8 mouse cellular contexts compared by ENCODE assay signal in the genomic region with DNA sequence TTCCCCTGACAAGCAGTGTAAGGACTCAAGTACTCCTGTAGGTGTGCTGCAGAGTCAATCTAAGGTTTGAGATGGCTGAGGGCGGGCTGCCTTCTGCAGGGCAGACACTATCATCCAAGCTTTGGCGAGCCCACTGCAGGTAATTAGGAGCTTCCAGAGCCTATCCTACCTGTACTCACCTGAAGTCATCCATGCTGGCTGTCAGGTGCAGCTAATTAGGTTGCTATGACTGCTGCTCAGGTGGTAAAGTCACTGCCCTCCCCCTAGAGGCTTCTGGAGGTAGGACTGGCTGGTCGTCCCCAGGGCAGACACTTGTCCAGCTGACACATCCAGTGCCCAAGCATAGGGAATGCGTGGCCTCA. TPM values are rescaled to one million over a fixed set of nuclear protein-coding genes. Genes with fewer than 3 reads are reported as not detected.
DNase-seq lines count a peak whose midpoint lies in the region; ATAC-seq and TF ChIP-seq lines count a peak whose summit lies in the region.

No protein-coding gene starts in this region.

- POLR2A ChIA-PET in Patski (lab: Charles Lee) = interaction anchor here (0.6 to 3.6 kb wide), 8 partner anchors 20 to 62 kb away, joined by 3 to 18 read pairs (median 4); partner anchors contain the start of genes Gnat1 and Sema3f

- H3K4me3 ChIP-seq in embryonic facial prominence, embryonic 13.5 days = no peak overlapping the region
- no peak overlapping the region for H3K4me3 ChIP-seq in intestine, embryonic 14.5 days (ENCODE audit: low read depth, low read length)
- no peak overlapping the region for H3K4me3 ChIP-seq in liver, embryonic 14.5 days (ENCODE audit: insufficient read depth in 1 of 2, low read depth in 2 of 2, low read length in 2 of 2)
- no peak overlapping the region for H3K4me3 ChIP-seq in neural tube, embryonic 13.5 days

- H3K27me3 ChIP-seq in Patski = no peaks in the 10 kb centered on the region
- H3K27me3 ChIP-seq in embryonic facial prominence, embryonic 13.5 days = no peaks in the 10 kb centered on the region
- H3K27me3 ChIP-seq in intestine, embryonic 14.5 days (replicated peaks; ENCODE audit: control insufficient read depth, insufficient read depth, low read length) = peaks cover 5% of the 10 kb centered on the region; the same call in 1 of the 2 replicates
- H3K27me3 ChIP-seq in liver, embryonic 14.5 days (ENCODE audit: control insufficient read depth, insufficient read depth, low read length) = peaks cover 23% of the 10 kb centered on the region
- H3K27me3 ChIP-seq in neural tube, embryonic 13.5 days = peaks cover 5% of the 10 kb centered on the region; the same call in 1 of the 2 replicates

- H3K36me3 ChIP-seq in embryonic facial prominence, embryonic 13.5 days = peaks cover 56% of the 10 kb centered on the region
- peaks cover 57% of the 10 kb centered on the region for H3K36me3 ChIP-seq in intestine, embryonic 14.5 days (ENCODE audit: control insufficient read depth, insufficient read depth, low read length)
- peaks cover 57% of the 10 kb centered on the region for H3K36me3 ChIP-seq in liver, embryonic 14.5 days (replicated peaks; ENCODE audit: control insufficient read depth, insufficient read depth, low read depth)
- H3K36me3 ChIP-seq in neural tube, embryonic 13.5 days = peaks cover 57% of the 10 kb centered on the region

- peaks cover 38% of the 10 kb centered on the region for H3K4me1 ChIP-seq in embryonic facial prominence, embryonic 13.5 days
- H3K4me1 ChIP-seq in intestine, embryonic 14.5 days (replicated peaks; ENCODE audit: control insufficient read depth, insufficient read depth, low read length) = peaks cover 26% of the 10 kb centered on the region
- H3K4me1 ChIP-seq in liver, embryonic 14.5 days (replicated peaks; ENCODE audit: control insufficient read depth in 2 of 2, insufficient read depth in 2 of 2, low read length in 1 of 2) = peaks cover 0 to 19% of the 10 kb centered on the region in 2 experiments; a peak in 2 of 4 replicates
- peaks cover 33% of the 10 kb centered on the region for H3K4me1 ChIP-seq in neural tube, embryonic 13.5 days (replicated peaks)

- peak overlapping the region; percentile 55 for H3K27ac ChIP-seq in embryonic facial prominence, embryonic 13.5 days
- no peak overlapping the region for H3K27ac ChIP-seq in intestine, embryonic 14.5 days (ENCODE audit: low read depth)
- H3K27ac ChIP-seq in liver, embryonic 14.5 days = no peak overlapping the region
- peak overlapping the region; percentile 43; the same call in 1 of the 2 replicates for H3K27ac ChIP-seq in neural tube, embryonic 13.5 days (replicated peaks)

- TF ChIP-seq CTCF in Patski (IDR thresholded peaks at IDR 0.05) = peak; percentile 77
- TF ChIP-seq CTCF in liver, embryonic 14.5 days (IDR thresholded peaks at IDR 0.05; ENCODE audit: low read depth) = peak; percentile 77

- no peak overlapping the region for H3K9ac ChIP-seq in embryonic facial prominence, embryonic 13.5 days
- H3K9ac ChIP-seq in intestine, embryonic 14.5 days (ENCODE audit: low read length) = no peak overlapping the region
- H3K9ac ChIP-seq in liver, embryonic 14.5 days (replicated peaks) = no peak overlapping the region
- no peak overlapping the region for H3K9ac ChIP-seq in neural tube, embryonic 13.5 days

- peak; percentile 46 for ATAC-seq in Patski
- ATAC-seq in embryonic facial prominence, embryonic 13.5 days (ENCODE audit: insufficient number of reproducible peaks, insufficient read depth, low FRiP score, low TSS enrichment, low read depth) = 0 out of 2 replicates have a peak, but pooled peaks have one; percentile 8
- peak; percentile 21; the same call in 1 of the 2 replicates for ATAC-seq in intestine, embryonic 14.5 days (replicated peaks; ENCODE audit: low FRiP score, low TSS enrichment, low read depth)
- ATAC-seq in liver, embryonic 14.5 days (ENCODE audit: insufficient read depth) = peak; percentile 54
- ATAC-seq in neural tube, embryonic 13.5 days (ENCODE audit: low read depth) = peak; percentile 34

- no peak overlapping the region for H3K4me2 ChIP-seq in embryonic facial prominence, embryonic 13.5 days
- H3K4me2 ChIP-seq in intestine, embryonic 14.5 days (ENCODE audit: low read length) = no peak overlapping the region
- H3K4me2 ChIP-seq in liver, embryonic 14.5 days (ENCODE audit: low read depth) = no peak overlapping the region
- no peak overlapping the region for H3K4me2 ChIP-seq in neural tube, embryonic 13.5 days

- DNase-seq in heart, adult 18-20 months = peak; percentile 21 to 37
- DNase-seq in heart, postnatal 25 days (ENCODE audit: low spot score) = no peak
- DNase-seq in Patski (ENCODE audit: low read depth, low spot score) = no peak
- DNase-seq in intestine, embryonic 14.5 days (ENCODE audit: low spot score) = peak; percentile 78
- no peak for DNase-seq in liver, embryonic 14.5 days (ENCODE audit: low read depth in 3 of 3, low spot score in 3 of 3)
- no peak for DNase-seq in ovary, adult 18-20 months (ENCODE audit: low spot score)

- 44% methylated on average over 4 of the region's 4 CpGs for WGBS in embryonic facial prominence, embryonic 13.5 days
- 52% methylated on average over 4 of the region's 4 CpGs for WGBS in intestine, embryonic 14.5 days
- 60% methylated on average over 4 of the region's 4 CpGs for WGBS in liver, embryonic 14.5 days (ENCODE audit: insufficient replicate concordance)
- 45% methylated on average over 4 of the region's 4 CpGs for WGBS in neural tube, embryonic 13.5 days

- CTCF ChIA-PET in Patski (lab: Charles Lee) = interaction anchor here (1.2 to 3.5 kb wide), 17 partner anchors 8 to 129 kb away, joined by 3 to 27 read pairs (median 9); partner anchors contain the start of genes Gnat1 and Sema3f

- H3K9me3 ChIP-seq in embryonic facial prominence, embryonic 13.5 days = no peaks in the 10 kb centered on the region
- no peaks in the 10 kb centered on the region for H3K9me3 ChIP-seq in intestine, embryonic 14.5 days (ENCODE audit: control insufficient read depth, low read length)
- no peaks in the 10 kb centered on the region for H3K9me3 ChIP-seq in liver, embryonic 14.5 days (ENCODE audit: control insufficient read depth, low read length)
- H3K9me3 ChIP-seq in neural tube, embryonic 13.5 days = no peaks in the 10 kb centered on the region

- intact Hi-C loops in heart, postnatal 25 days (cut with DNase I) = loop anchor here (1.0 to 5.0 kb wide), 3 partner anchors 29 to 137 kb away; partner anchors contain the start of gene Sema3f

- TF ChIP-seq EP300 in liver, embryonic 14.5 days (IDR thresholded peaks at IDR 0.05; ENCODE audit: low read depth) = no peak

- in situ Hi-C loops in Patski (cut with MboI; ENCODE audit: low pct_unique_long_range_greater_than_20kb) = loop anchor here (5.0 kb wide), 2 partner anchors 52 to 97 kb away; no protein-coding TSS in a partner anchor

RNA-seq across cellular contexts. Expression of gene Sema3f, which starts 28.5 kb away (rescaled TPM):
- 10 to 100 TPM; 14.7 to 16.5 TPM for total RNA-seq in heart, adult 18-20 months (2021)
- total RNA-seq in heart, postnatal 25 days (2021) = 10 to 100 TPM; 15.1 to 15.8 TPM
- polyA plus RNA-seq in Patski (2021) = 272 TPM
- 37.7 and 44.0 TPM in 2 replicates for polyA plus RNA-seq in embryonic facial prominence, embryonic 13.5 days (2015; fragmentation: Nextera tagmentation; extraction: Ambion mirVana)
- polyA plus RNA-seq in intestine, embryonic 14.5 days (2014; fragmentation: Nextera tagmentation; extraction: Ambion mirVana) = 16.2 and 16.3 TPM in 2 replicates
- 3.1 and 3.5 TPM in 2 replicates for polyA plus RNA-seq in liver, embryonic 14.5 days (2012; rRNA removed)
- polyA plus RNA-seq in liver, embryonic 14.5 days (2014; fragmentation: Nextera tagmentation; extraction: Ambion mirVana) = 0.69 and 1.1 TPM in 2 replicates
- 12.2 and 13.2 TPM in 2 replicates for polyA plus RNA-seq in neural tube, embryonic 13.5 days (2015; fragmentation: Nextera tagmentation; extraction: Ambion mirVana)

RNA-seq across cellular contexts. Expression of gene Rbm5, which starts 32.0 kb away (rescaled TPM):
- total RNA-seq in heart, adult 18-20 months (2021) = 10 to 100 TPM; 48.6 to 57.9 TPM
- total RNA-seq in heart, postnatal 25 days (2021) = 10 to 100 TPM; 48.0 to 62.7 TPM
- polyA plus RNA-seq in Patski (2021) = 113 TPM
- 262 and 274 TPM in 2 replicates for polyA plus RNA-seq in embryonic facial prominence, embryonic 13.5 days (2015; fragmentation: Nextera tagmentation; extraction: Ambion mirVana)
- 156 and 174 TPM in 2 replicates for polyA plus RNA-seq in intestine, embryonic 14.5 days (2014; fragmentation: Nextera tagmentation; extraction: Ambion mirVana)
- polyA plus RNA-seq in liver, embryonic 14.5 days (2012; rRNA removed) = 23.7 and 35.2 TPM in 2 replicates
- 40.8 and 45.1 TPM in 2 replicates for polyA plus RNA-seq in liver, embryonic 14.5 days (2014; fragmentation: Nextera tagmentation; extraction: Ambion mirVana)
- 252 and 279 TPM in 2 replicates for polyA plus RNA-seq in neural tube, embryonic 13.5 days (2015; fragmentation: Nextera tagmentation; extraction: Ambion mirVana)

RNA-seq across cellular contexts. Expression of gene Gnat1, which starts 59.3 kb away (rescaled TPM):
- not detected for total RNA-seq in heart, adult 18-20 months (2021)
- not detected for total RNA-seq in heart, postnatal 25 days (2021)
- polyA plus RNA-seq in Patski (2021) = 2.2 TPM
- polyA plus RNA-seq in embryonic facial prominence, embryonic 13.5 days (2015; fragmentation: Nextera tagmentation; extraction: Ambion mirVana) = 1.2 and 2.0 TPM in 2 replicates
- 1.7 and 2.6 TPM in 2 replicates for polyA plus RNA-seq in intestine, embryonic 14.5 days (2014; fragmentation: Nextera tagmentation; extraction: Ambion mirVana)
- polyA plus RNA-seq in liver, embryonic 14.5 days (2012; rRNA removed) = not detected in 2 replicates
- polyA plus RNA-seq in liver, embryonic 14.5 days (2014; fragmentation: Nextera tagmentation; extraction: Ambion mirVana) = 0.62 and 0.76 TPM in 2 replicates
- polyA plus RNA-seq in neural tube, embryonic 13.5 days (2015; fragmentation: Nextera tagmentation; extraction: Ambion mirVana) = 0.96 and 2.4 TPM in 2 replicates

Comparison
In these comparisons a context has a peak if more than half of its experiments do, and no peak if none do; other contexts are left out.
1. DNase-seq: peak in heart, adult 18-20 months (2 of 2) and intestine, embryonic 14.5 days (single experiment); none in heart, postnatal 25 days (single experiment), Patski (single experiment), liver, embryonic 14.5 days (0 of 3) and ovary, adult 18-20 months (single experiment).
2. H3K27ac ChIP-seq: peak in embryonic facial prominence, embryonic 13.5 days (single experiment) and neural tube, embryonic 13.5 days (single experiment); none in intestine, embryonic 14.5 days (single experiment) and liver, embryonic 14.5 days (single experiment).
3. Peak in every context shown above with its lines, with median percentiles within 50 percentile points of each other: ATAC-seq.